Mouse (Mus musculus): ENCODE data around the gene Map2k1. TPM values are rescaled to one million over a fixed set of nuclear protein-coding genes. Genes with fewer than 3 reads are reported as not detected.

Map2k1 gene
- total RNA-seq, 1 experiment = 73.0 TPM

DNA sequence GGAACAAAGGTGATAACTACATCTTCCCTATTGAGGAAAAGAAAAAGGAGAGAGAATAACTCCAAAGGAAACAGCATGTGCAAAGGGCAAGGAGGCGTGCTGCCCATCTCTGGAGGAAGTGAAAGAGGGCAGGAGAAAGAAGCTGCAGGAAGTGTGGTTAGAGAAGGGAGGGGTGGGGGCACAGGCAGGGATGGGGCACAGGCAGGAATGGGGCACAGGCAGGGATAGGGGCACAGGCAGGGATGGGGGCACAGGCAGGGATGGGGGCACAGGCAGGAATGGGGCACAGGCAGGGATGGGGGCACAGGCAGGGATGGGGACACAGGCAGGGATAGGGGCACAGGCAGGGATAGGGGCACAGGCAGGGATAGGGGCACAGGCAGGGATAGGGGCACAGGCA lies 4.1 kb downstream of the Map2k1 start:
- Histone ChIP-seq H3K9me3 (ENCODE audit: control insufficient read depth, insufficient read depth, low read depth, low read length) (no peaks in the 10 kb centered on the region), H3K4me1 (ENCODE audit: control insufficient read depth in 2 of 2, insufficient read depth in 2 of 2, low read length in 2 of 2, poor library complexity in 1 of 2) (peaks cover 0 to 7% of the 10 kb centered on the region in 2 experiments; a peak in 2 of 4 replicates), H3K36me3 (ENCODE audit: control insufficient read depth, insufficient read depth, low read length, poor library complexity, severe bottlenecking) (peaks cover 3% of the 10 kb centered on the region; the same call in 1 of the 2 replicates), H3K4me3 (ENCODE audit: insufficient read depth in 1 of 2, low read depth in 1 of 2, low read length in 2 of 2, poor library complexity in 1 of 2, severe bottlenecking in 1 of 2) (no peak overlapping the region), H3K9ac (ENCODE audit: insufficient read depth, low read depth, low read length, poor library complexity, severe bottlenecking) (no peak overlapping the region), H3K27ac (ENCODE audit: insufficient read depth, low read depth, low read length, poor library complexity, severe bottlenecking) (no peak overlapping the region)
- in situ Hi-C loops (cut with MboI; ENCODE audit: low sequenced_read_pairs in 2 of 2, unreplicated experiment in 2 of 2) = no loop called here
- no peak for DNase-seq (ENCODE audit: low read depth, low spot score)
- no peak for TF ChIP-seq MAFK (IDR thresholded peaks at IDR 0.05; ENCODE audit: insufficient read depth, low read depth, low read length)
- no peak for TF ChIP-seq HCFC1 (IDR thresholded peaks at IDR 0.05; ENCODE audit: borderline replicate concordance, insufficient read depth, low read length)
- no peak for TF ChIP-seq ZNF384 (IDR thresholded peaks at IDR 0.05; ENCODE audit: low read depth, low read length)
- no peak for TF ChIP-seq CHD2 (IDR thresholded peaks at IDR 0.05; ENCODE audit: low read depth, low read length)
- no peak for TF ChIP-seq ZC3H11A (IDR thresholded peaks at IDR 0.05; ENCODE audit: borderline replicate concordance, low read depth, low read length)

DNA sequence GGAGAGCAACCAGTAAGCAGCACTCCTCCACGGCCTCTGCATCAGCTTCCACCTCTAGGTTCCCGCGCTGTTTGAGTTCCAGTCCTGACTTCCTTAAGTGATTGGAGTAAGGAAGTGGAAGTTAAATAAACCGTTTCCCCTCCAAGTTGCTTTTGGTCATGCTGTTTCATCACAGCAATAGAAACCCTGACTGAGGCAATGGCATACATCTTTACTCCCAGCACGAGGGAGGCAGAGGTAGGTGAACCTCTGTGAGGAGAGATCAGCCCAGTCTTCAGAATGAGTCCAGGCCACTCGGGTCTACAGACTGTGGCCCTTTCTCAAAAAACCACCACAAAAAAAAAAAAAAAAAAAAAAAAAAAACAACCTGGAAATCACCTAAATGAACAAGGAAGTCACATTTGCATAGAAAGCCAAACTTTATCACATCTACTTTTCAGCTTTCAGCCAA lies 11.0 kb downstream of the Map2k1 start:
- no peak for DNase-seq (ENCODE audit: low read depth, low spot score)
- H3K27ac ChIP-seq (ENCODE audit: insufficient read depth, low read depth, low read length, poor library complexity, severe bottlenecking) = no peak overlapping the region

DNA sequence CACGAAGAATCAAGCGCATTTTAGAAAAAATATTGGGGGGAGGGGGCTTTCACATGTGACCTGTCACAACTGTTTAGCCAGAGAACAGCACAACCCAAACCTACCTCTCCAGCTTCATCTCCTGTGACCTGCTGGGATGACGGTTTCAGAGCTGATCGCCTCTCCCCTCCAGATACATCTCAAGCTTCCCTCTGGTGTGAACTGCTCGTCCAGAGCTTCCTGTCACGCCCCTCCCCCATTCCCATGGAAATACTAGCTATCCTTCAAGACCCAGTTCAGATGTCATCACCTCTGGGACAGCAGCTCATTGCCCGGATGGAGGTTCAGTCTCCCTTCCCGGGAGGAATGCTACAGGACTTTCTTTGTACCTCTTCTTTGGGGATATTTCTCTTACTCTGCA lies 12.8 kb downstream of the Map2k1 start:
- peaks cover 2 to 13% of the 10 kb centered on the region in 2 experiments; a peak in 1 of 4 replicates for H3K4me1 ChIP-seq (ENCODE audit: control insufficient read depth in 2 of 2, insufficient read depth in 2 of 2, low read length in 2 of 2, poor library complexity in 1 of 2)
- no peak overlapping the region for H3K9ac ChIP-seq (ENCODE audit: insufficient read depth, low read depth, low read length, poor library complexity, severe bottlenecking)
- peaks cover 2% of the 10 kb centered on the region for H3K36me3 ChIP-seq (ENCODE audit: control insufficient read depth, insufficient read depth, low read length, poor library complexity, severe bottlenecking)
- no peak overlapping the region for H3K4me3 ChIP-seq (ENCODE audit: insufficient read depth in 1 of 2, low read depth in 1 of 2, low read length in 2 of 2, poor library complexity in 1 of 2, severe bottlenecking in 1 of 2)
- no peaks in the 10 kb centered on the region for H3K9me3 ChIP-seq (ENCODE audit: control insufficient read depth, insufficient read depth, low read depth, low read length)
- TF ChIP-seq CHD2 (IDR thresholded peaks at IDR 0.05; ENCODE audit: low read depth, low read length) (no peak), ZNF384 (IDR thresholded peaks at IDR 0.05; ENCODE audit: low read depth, low read length) (no peak), HCFC1 (IDR thresholded peaks at IDR 0.05; ENCODE audit: borderline replicate concordance, insufficient read depth, low read length) (no peak)
- H3K27ac ChIP-seq (ENCODE audit: insufficient read depth, low read depth, low read length, poor library complexity, severe bottlenecking) = no peak overlapping the region
- DNase-seq (ENCODE audit: low read depth, low spot score) = no peak
- in situ Hi-C loops (cut with MboI; ENCODE audit: low sequenced_read_pairs in 2 of 2, unreplicated experiment in 2 of 2) = no loop called here

More for the DNA sequence above, 11.0 kb downstream of the Map2k1 start:
- no peak overlapping the region for H3K9ac ChIP-seq (ENCODE audit: insufficient read depth, low read depth, low read length, poor library complexity, severe bottlenecking)
- H3K9me3 ChIP-seq (ENCODE audit: control insufficient read depth, insufficient read depth, low read depth, low read length) = no peaks in the 10 kb centered on the region
- peaks cover 2% of the 10 kb centered on the region for H3K36me3 ChIP-seq (ENCODE audit: control insufficient read depth, insufficient read depth, low read length, poor library complexity, severe bottlenecking)
- peaks cover 2 to 13% of the 10 kb centered on the region in 2 experiments; a peak in 1 of 4 replicates for H3K4me1 ChIP-seq (ENCODE audit: control insufficient read depth in 2 of 2, insufficient read depth in 2 of 2, low read length in 2 of 2, poor library complexity in 1 of 2)
- TF ChIP-seq ZNF384 (IDR thresholded peaks at IDR 0.05; ENCODE audit: low read depth, low read length) = peak; percentile 54; the same call in 1 of the 2 replicates
- TF ChIP-seq HCFC1 (IDR thresholded peaks at IDR 0.05; ENCODE audit: borderline replicate concordance, insufficient read depth, low read length) = no peak
- H3K4me3 ChIP-seq (ENCODE audit: insufficient read depth in 1 of 2, low read depth in 1 of 2, low read length in 2 of 2, poor library complexity in 1 of 2, severe bottlenecking in 1 of 2) = no peak overlapping the region
- in situ Hi-C loops (cut with MboI; ENCODE audit: low sequenced_read_pairs in 2 of 2, unreplicated experiment in 2 of 2) = no loop called here

DNA sequence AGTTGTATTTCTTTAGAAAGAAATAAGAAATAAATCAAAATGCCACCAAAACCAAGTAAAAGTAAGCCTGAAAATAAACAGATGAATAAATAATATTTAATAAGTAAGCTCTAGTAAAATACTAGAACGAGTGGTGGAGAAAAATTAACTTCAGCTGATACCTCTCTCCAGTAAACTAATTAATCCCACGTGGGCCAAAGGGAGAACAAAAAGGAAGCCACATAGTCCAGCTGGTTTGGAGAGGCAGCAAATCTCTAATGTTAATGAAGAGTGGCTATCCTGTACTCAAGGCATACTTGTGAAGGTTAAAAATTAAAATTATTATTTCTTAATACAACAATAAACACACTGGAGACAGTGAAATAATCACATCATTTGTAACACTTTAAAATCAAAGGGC lies 13.3 kb downstream of the Map2k1 start:
- H3K9ac ChIP-seq (ENCODE audit: insufficient read depth, low read depth, low read length, poor library complexity, severe bottlenecking) = no peak overlapping the region
- H3K27ac ChIP-seq (ENCODE audit: insufficient read depth, low read depth, low read length, poor library complexity, severe bottlenecking) = no peak overlapping the region
- TF ChIP-seq HCFC1 (IDR thresholded peaks at IDR 0.05; ENCODE audit: borderline replicate concordance, insufficient read depth, low read length) (no peak), ZC3H11A (IDR thresholded peaks at IDR 0.05; ENCODE audit: borderline replicate concordance, low read depth, low read length) (no peak), CHD2 (IDR thresholded peaks at IDR 0.05; ENCODE audit: low read depth, low read length) (no peak), MAFK (IDR thresholded peaks at IDR 0.05; ENCODE audit: insufficient read depth, low read depth, low read length) (no peak), ZNF384 (IDR thresholded peaks at IDR 0.05; ENCODE audit: low read depth, low read length) (no peak)
- no peaks in the 10 kb centered on the region for H3K9me3 ChIP-seq (ENCODE audit: control insufficient read depth, insufficient read depth, low read depth, low read length)
- in situ Hi-C loops (cut with MboI; ENCODE audit: low sequenced_read_pairs in 2 of 2, unreplicated experiment in 2 of 2) = no loop called here
- H3K36me3 ChIP-seq (ENCODE audit: control insufficient read depth, insufficient read depth, low read length, poor library complexity, severe bottlenecking) = peaks cover 2% of the 10 kb centered on the region
- no peak for DNase-seq (ENCODE audit: low read depth, low spot score)
- H3K4me1 ChIP-seq (ENCODE audit: control insufficient read depth in 2 of 2, insufficient read depth in 2 of 2, low read length in 2 of 2, poor library complexity in 1 of 2) = peaks cover 2 to 13% of the 10 kb centered on the region in 2 experiments; a peak in 1 of 4 replicates
- H3K4me3 ChIP-seq (ENCODE audit: insufficient read depth in 1 of 2, low read depth in 1 of 2, low read length in 2 of 2, poor library complexity in 1 of 2, severe bottlenecking in 1 of 2) = no peak overlapping the region

DNA sequence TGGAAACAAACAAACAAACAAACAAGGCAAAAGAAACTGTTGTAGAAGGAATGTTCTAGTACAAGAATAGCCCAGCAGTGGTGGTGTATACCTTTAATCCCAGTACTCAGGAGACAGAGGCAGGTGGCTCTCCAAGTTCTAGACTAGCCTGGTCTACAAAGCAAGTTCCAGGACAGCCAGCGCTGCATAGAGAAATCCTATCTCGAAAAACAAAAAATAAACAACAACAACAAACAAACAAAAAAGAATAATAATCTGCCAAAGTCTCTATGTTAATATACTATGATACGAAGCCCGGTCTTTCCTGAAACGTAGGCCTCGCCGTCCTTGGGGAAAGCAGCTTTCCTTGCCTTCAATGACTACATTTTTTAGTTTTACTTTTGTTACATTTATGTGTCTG lies 17.4 kb downstream of the Map2k1 start:
- peaks cover 0 to 4% of the 10 kb centered on the region in 2 experiments; a peak in 2 of 4 replicates for H3K4me1 ChIP-seq (ENCODE audit: control insufficient read depth in 2 of 2, insufficient read depth in 2 of 2, low read length in 2 of 2, poor library complexity in 1 of 2)
- TF ChIP-seq ZNF384 (IDR thresholded peaks at IDR 0.05; ENCODE audit: low read depth, low read length) (no peak), ZC3H11A (IDR thresholded peaks at IDR 0.05; ENCODE audit: borderline replicate concordance, low read depth, low read length) (no peak), HCFC1 (IDR thresholded peaks at IDR 0.05; ENCODE audit: borderline replicate concordance, insufficient read depth, low read length) (no peak)

More for the DNA sequence above, 17.4 kb downstream of the Map2k1 start:
- no peak overlapping the region for H3K4me3 ChIP-seq (ENCODE audit: insufficient read depth in 1 of 2, low read depth in 1 of 2, low read length in 2 of 2, poor library complexity in 1 of 2, severe bottlenecking in 1 of 2)
- in situ Hi-C loops (cut with MboI; ENCODE audit: low sequenced_read_pairs in 2 of 2, unreplicated experiment in 2 of 2) = no loop called here
- H3K36me3 ChIP-seq (ENCODE audit: control insufficient read depth, insufficient read depth, low read length, poor library complexity, severe bottlenecking) = no peaks in the 10 kb centered on the region; the same call in none of the 2 replicates
- H3K27ac ChIP-seq (ENCODE audit: insufficient read depth, low read depth, low read length, poor library complexity, severe bottlenecking) = no peak overlapping the region
- H3K9ac ChIP-seq (ENCODE audit: insufficient read depth, low read depth, low read length, poor library complexity, severe bottlenecking) = no peak overlapping the region
- no peak for DNase-seq (ENCODE audit: low read depth, low spot score)
- H3K9me3 ChIP-seq (ENCODE audit: control insufficient read depth, insufficient read depth, low read depth, low read length) = no peaks in the 10 kb centered on the region

Measured in ES-E14 (cell line).